Mouse (Mus musculus) adrenal gland, postnatal 36 days (tissue): ENCODE measurements around the gene Olfr616. TPM values are rescaled to one million over a fixed set of nuclear protein-coding genes. Genes with fewer than 3 reads are reported as not detected.
"Not testable (repeated sequence)": the region's sequence is repeated elsewhere in the genome, so short reads cannot be mapped to it uniquely, and the experiment has no call there.

ENCODE experiments used
- DNase-seq, 2 experiments: peaks; one replicate each; pipeline ENCODE4 v3.0.0; 2021; ENCODE audit warnings: mixed read lengths in 1 of 2
- long read RNA-seq, 2 experiments: library from polyadenylated mRNA; stranded (forward); transcript quantifications; one replicate each; pipeline ENCODE4 v2.0.0; 2021; ENCODE audit warnings: borderline sequencing depth in 2 of 2
- microRNA-seq: library from miRNA; unstranded; fragments of <30 nt; microRNA quantifications from one replicate; pipeline ENCODE4 v1.2.0, GENCODE M21; 2021
- total RNA-seq, 2 experiments: library from RNA; stranded (reverse); gene quantifications; 2 replicates each; pipeline ENCODE4 v1.2.3; 2021

The Olfr616 gene
- total RNA-seq, result not detected
- long read RNA-seq, experiment 1, result 0 reads
- long read RNA-seq, experiment 2, result 0 reads

GRCm38 (mm10) chr7:103569043-103569442 lies at the start of gene Olfr616:
Gene Olfr616, minus strand, starts transcription at chr7:103569143.
- no peak for DNase-seq

GRCm38 (mm10) chr7:103612434-103612833 lies 43.5 kb upstream of the Olfr616 start, which contains the start of gene Olfr620:
Gene Olfr620, minus strand, starts transcription at chr7:103612534.
- no peak for DNase-seq

- no peak for DNase-seq
These were observed 38.5 kb upstream of the Olfr616 start for GRCm38 (mm10) chr7:103607425-103607824.

GRCm38 (mm10) chr7:103600275-103600674 lies 31.3 kb upstream of the Olfr616 start, which contains the start of gene Olfr619:
Gene Olfr619, plus strand, starts transcription at chr7:103600575.
- DNase-seq, result no peak

GRCm38 (mm10) chr7:103589803-103590202 lies 20.9 kb upstream of the Olfr616 start, which contains the start of gene Olfr618:
Gene Olfr618, plus strand, starts transcription at chr7:103590103.
- DNase-seq, result no peak

- no peak for DNase-seq
These were observed 3.8 kb upstream of the Olfr616 start, which contains the start of gene Olfr617 for GRCm38 (mm10) chr7:103572761-103573160. Gene Olfr617, plus strand, starts transcription at chr7:103573061.

GRCm38 (mm10) chr7:103555779-103556178 lies 13.2 kb downstream of the Olfr616 start, which contains the start of gene Olfr615:
Gene Olfr615, plus strand, starts transcription at chr7:103556079.
- DNase-seq, result no peak

DNA sequence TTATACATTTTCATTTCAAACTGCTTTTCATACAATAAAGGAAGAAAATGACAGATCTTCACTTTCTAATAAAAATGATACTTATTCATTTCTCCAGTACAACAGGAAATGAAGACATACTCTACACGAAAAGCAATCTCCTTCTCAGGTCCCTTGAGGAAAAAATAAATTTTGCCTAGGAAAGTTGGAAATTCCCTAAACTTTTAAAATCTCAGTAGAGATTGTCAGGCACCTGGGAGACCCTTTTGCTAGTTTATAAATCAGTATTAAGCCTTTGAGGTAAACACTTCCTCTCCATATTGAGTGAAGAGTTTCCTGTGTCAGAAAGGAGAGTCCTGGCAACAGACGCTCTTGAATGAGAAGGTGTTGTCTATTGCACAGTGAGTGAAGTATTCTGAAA lies 21.2 kb downstream of the Olfr616 start, which contains the start of gene Olfr613:
TSS of gene Olfr613 (plus strand) at position 301 of the 400 bp plus-strand sequence.
- no peak for DNase-seq

DNA sequence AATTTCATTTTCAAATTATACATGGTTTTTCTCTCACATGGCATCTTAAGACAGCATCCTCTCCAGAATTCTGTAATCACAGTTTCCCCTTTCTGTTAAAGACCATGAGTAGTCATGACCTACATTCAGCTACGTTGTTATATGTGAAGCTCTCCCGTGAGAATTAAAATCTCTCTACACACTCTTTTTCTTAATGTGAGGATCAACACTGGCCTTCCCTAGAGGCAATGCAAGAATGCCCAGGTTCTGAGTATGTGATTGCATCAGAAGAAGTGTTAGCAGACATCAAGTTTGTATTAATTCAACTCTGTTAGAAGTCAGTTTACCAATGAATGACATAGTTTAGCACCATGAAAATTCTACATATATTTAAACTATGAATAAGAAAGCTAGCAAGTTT lies 26.3 kb downstream of the Olfr616 start, which contains the start of gene Olfr612:
TSS of gene Olfr612 (minus strand) at position 101 of the 400 bp plus-strand sequence.
- not testable (repeated sequence) for DNase-seq

GRCm38 (mm10) chr7:103520746-103521145 lies 48.2 kb downstream of the Olfr616 start, which contains the start of gene Olfr611:
Gene Olfr611, minus strand, starts transcription at chr7:103520846.
- DNase-seq, result not testable (repeated sequence)

Small RNA genes lying within 50 kb of the gene (microRNA-seq; reads per million reads assigned to microRNA genes)
- gene Gm26506, result not detected

Other genes starting within 250 kb of the Olfr616 start
- not detected for gene Olfr598, start 245.6 kb downstream of the Olfr616 start, total RNA-seq
- gene Olfr599, start 233.2 kb downstream of the Olfr616 start, total RNA-seq, result not detected
- not detected for gene Olfr600, start 219.5 kb downstream of the Olfr616 start, total RNA-seq
- not detected for gene Olfr601, start 206.5 kb downstream of the Olfr616 start, total RNA-seq
- not detected for gene Olfr603, start 183.0 kb downstream of the Olfr616 start, total RNA-seq
- not detected for gene Usp17lc, start 154.1 kb downstream of the Olfr616 start, total RNA-seq
- gene Olfr605, start 123.7 kb downstream of the Olfr616 start, total RNA-seq, result not detected
- gene Olfr606, start 120.1 kb downstream of the Olfr616 start, total RNA-seq, result not detected
- gene Olfr607, start 105.0 kb downstream of the Olfr616 start, total RNA-seq, result not detected
- not detected for gene Olfr608, start 99.3 kb downstream of the Olfr616 start, total RNA-seq
- not detected for gene Olfr609, start 71.1 kb downstream of the Olfr616 start, total RNA-seq
- gene Olfr610, start 57.0 kb downstream of the Olfr616 start, total RNA-seq, result not detected
- not detected for gene Olfr611, start 48.3 kb downstream of the Olfr616 start, total RNA-seq
- not detected for gene Olfr612, start 26.4 kb downstream of the Olfr616 start, total RNA-seq
- not detected for gene Olfr613, start 21.1 kb downstream of the Olfr616 start, total RNA-seq
- not detected for gene Olfr615, start 13.1 kb downstream of the Olfr616 start, total RNA-seq
- not detected for gene Olfr617, start 3.9 kb upstream of the Olfr616 start, total RNA-seq
- gene Olfr618, start 21.0 kb upstream of the Olfr616 start, total RNA-seq, result not detected
- not detected for gene Olfr619, start 31.4 kb upstream of the Olfr616 start, total RNA-seq
- not detected for gene Olfr620, start 43.4 kb upstream of the Olfr616 start, total RNA-seq
- gene Olfr622, start 73.6 kb upstream of the Olfr616 start, total RNA-seq, result not detected
- gene Olfr623, start 94.6 kb upstream of the Olfr616 start, total RNA-seq, result not detected
- gene Olfr624, start 102.0 kb upstream of the Olfr616 start, total RNA-seq, result not detected
- gene Olfr625-ps1, start 113.6 kb upstream of the Olfr616 start, total RNA-seq, result not detected
- not detected for gene Olfr243, start 145.5 kb upstream of the Olfr616 start, total RNA-seq
- gene Olfr628, start 161.2 kb upstream of the Olfr616 start, total RNA-seq, result not detected
- not detected for gene Olfr629, start 175.8 kb upstream of the Olfr616 start, total RNA-seq
- not detected for gene Olfr630, start 188.2 kb upstream of the Olfr616 start, total RNA-seq
- not detected for gene Olfr69, start 202.5 kb upstream of the Olfr616 start, total RNA-seq
- not detected for gene Olfr68, start 210.6 kb upstream of the Olfr616 start, total RNA-seq
- gene Olfr67, start 222.7 kb upstream of the Olfr616 start, total RNA-seq, result not detected
- 100 to 1,000 TPM; 243 to 471 TPM for gene Hbb-bt, start 244.9 kb upstream of the Olfr616 start, total RNA-seq